Mouse (Mus musculus) adrenal gland, adult 18-20 months (tissue): ENCODE data around the gene Olfr1368. TPM values are rescaled to one million over a fixed set of nuclear protein-coding genes. Genes with fewer than 3 reads are reported as not detected.

Source experiments
- DNase-seq, 2 experiments: peaks; one replicate each; pipeline ENCODE4 v3.0.0; 2021 to 2022; ENCODE audit warnings: low spot score in 2 of 2
- long read RNA-seq, 2 experiments: library from polyadenylated mRNA; stranded (forward); transcript quantifications; one replicate each; pipeline ENCODE4 v2.0.0; 2021
- total RNA-seq, 2 experiments: library from RNA; stranded (reverse); gene quantifications; 1 replicate in 1 of 2; 2 replicates in 1 of 2; pipeline ENCODE4 v1.2.3; 2021

Gene Olfr1368
- total RNA-seq: not detected
- long read RNA-seq, experiment 1: 0 reads
- long read RNA-seq, experiment 2: 0 reads

DNA sequence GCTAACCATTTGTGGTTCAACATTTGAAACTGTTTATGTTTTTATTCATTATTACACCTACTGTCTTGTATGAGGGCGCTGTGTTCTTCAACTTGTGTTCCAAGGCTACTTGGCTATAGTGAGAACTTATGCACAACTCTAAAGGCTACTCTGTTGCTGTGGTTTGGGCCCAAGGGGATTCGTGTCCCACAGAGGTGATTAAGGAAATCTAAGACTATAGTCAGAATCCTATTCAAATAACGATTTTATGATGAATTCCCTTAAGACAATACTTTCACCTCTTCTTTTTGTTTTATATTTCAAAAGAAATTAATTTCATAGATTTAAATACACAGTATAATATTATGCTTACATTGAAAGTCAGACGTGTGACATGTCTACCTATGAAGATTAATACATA lies at the start of gene Olfr1368:
Gene Olfr1368, minus strand, starts transcription at position 101 of the 400 bp plus-strand sequence.
- no peak for DNase-seq

DNA sequence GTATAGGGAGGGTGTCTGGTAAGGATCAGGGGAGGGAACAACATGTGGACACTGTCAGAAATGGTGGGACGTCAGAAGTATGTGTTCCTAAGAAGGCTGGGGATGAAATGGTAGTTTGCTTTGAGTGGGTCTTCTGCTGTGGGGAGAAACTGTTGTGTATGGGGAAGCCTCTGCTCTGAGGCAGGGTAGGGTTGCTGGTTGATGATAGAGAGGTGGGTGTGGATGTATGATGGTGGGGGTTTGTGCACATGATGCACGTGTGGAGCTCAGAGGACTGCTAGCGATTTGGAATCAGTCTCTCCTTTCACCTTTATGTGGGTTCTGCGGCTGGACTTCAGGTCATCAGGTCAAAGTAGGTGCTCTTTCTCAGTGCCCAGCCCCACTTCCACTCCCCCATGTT lies 39.9 kb upstream of the Olfr1368 start:
- DNase-seq: no peak

DNA sequence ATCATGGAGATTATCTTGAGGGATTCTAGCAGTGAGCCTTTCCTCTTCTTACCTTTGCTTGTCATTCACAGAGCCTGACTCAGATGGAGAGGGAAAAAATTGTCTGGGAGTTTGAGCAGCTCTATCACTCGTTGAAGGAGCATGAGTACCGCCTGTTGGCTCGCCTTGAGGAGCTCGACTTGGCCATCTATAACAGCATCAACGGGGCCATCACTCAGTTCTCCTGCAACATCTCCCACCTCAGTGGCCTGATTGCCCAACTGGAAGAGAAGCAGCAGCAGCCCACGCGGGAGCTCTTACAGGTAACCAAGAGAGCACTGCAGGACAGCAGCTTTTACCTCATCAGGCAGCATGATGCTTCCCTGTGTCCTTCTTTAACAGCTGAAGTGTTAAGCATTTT lies 38.0 kb upstream of the Olfr1368 start:
- no peak for DNase-seq

DNA sequence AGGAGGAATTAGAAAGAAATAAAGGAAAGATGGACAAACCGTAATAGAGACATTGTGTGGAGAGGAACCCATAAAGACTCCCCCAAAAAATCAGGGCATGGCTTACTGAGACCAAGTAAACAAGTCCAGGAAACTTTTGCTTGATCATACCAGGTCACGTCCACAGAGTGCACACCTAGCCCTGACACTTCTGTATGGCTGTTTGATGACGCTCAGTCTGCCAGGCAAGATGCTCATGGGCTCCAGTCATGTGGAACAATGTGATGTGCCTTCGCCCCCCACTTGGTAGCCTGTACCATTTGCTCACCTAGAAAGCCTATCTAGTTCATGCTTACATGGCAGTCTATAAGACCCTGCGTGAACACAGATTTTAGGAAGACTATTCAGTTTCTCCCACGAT lies 37.4 kb upstream of the Olfr1368 start:
- no peak for DNase-seq

DNA sequence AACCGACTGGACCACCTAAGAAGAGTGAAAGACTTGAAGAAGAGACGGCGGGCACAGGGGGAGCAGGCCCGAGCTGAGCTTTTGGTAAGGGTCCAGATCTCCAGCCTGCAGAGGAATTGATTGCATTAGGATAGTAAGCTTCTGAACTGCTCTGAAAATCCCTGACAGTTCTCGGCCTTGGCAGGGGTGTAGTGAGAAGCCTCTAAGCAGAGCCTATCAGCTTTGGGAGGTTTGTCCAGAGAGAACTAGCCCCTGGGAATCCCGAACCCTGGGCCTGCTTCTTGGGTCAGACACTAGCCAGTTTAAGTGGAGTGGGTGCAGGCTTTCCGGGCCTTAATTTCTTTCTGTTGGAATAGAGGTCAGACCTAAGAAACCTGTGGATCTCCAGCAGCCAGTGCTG lies 36.3 kb upstream of the Olfr1368 start:
- no peak for DNase-seq

DNA sequence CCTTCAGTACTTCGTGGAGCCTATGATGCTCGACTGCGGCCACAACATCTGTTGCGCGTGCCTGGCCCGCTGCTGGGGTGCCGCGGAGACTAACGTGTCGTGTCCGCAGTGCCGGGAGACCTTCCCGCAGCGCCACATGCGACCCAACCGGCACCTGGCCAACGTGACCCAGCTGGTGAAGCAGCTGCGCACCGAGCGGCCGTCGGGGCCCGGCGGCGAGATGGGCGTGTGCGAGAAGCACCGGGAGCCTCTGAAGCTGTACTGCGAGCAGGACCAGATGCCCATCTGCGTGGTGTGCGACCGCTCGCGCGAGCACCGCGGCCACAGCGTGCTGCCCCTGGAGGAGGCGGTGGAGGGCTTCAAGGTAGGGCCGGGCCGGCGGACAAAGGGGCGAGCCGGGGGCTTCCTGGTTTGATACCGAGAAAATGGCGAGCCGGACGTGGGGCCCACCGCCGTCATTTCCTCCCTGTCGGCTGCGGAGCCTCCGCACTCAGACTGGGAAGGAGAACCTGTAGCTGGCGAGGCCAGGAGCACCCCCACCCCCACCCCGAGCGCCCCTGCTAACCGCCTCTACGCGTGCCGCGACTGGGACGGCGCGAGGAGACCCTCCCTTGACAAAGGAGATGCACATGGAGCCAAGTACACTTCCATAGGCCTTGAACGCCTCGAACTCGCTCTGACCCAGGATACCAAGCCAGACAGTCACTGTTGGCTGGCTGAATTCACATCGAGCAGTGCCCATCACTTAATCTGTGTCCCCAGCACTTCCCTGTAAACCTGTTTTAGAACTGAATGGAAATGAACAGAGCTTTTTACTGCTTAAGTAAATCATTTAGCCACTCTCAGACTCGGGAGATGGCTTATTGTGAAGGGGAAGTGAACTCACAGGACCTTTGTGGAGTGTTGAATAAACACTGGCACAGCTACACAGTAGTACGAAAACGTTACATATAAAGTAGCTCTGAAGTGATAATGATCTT lies 35.2 kb upstream of the Olfr1368 start:
- DNase-seq: peak in 1 of 2 experiments; percentile 58

DNA sequence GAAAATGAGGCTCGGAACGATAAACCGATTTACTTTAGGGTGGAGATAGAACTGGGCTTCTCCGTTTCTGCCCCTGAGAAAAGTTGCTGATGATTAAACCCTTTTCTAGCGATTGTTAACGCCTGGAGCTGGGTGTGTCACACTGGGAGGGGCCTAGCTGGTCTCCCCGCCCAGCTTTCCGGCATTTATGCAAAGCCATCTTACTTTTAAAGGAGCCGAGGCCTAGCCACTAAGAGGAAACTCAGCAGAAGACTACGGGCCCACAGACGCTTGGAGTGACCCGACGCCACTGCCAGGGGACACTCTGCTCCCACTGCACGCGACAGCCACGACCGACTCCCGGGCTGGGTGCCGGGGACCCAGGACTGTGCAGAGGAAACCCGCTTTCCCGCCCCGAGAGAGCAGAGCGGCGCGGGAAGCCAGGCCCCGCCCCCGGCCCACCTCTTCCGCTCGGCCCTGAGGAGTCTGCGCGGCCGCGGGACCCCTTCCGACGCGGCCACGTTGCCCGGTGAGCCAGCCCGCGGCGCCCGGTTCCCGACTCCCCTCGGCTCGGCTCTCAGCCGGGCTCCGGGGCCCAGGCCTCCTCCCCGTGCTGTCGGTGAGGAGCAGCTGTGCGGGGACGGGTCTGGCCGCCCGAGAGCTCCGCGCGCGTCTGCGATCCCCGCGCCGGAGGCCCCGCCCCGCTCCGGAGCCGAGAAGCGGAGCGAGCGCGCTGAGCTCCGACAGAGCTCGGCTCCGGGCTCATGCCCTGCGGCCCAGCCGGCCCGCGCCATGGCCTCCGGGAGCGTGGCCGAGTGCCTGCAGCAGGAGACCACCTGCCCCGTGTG lies 34.3 kb upstream of the Olfr1368 start:
- DNase-seq: peak; percentile 75 to 80

DNA sequence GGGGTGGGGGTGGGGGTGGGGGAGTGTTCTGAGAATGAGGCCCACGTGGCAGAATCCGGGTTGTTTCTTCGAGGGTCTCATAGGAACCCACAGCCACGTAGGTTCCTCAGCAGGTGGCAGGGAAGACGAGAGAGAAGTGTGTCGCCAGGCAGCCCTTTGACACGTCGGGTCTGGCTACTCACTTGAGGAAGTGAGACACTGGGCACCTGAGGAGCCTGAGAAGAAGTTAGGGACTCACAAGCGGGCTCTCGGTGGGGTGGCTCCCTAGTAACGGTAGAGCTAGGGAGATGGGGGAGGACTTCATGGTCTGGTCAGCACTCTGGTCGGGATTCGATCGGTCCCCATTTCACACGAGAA lies 33.7 kb upstream of the Olfr1368 start, which contains the start of gene Trim27:
Gene Trim27, plus strand, starts transcription at position 79 of the 357 bp plus-strand sequence.
- peak in 1 of 2 experiments; percentile 36 for DNase-seq

DNA sequence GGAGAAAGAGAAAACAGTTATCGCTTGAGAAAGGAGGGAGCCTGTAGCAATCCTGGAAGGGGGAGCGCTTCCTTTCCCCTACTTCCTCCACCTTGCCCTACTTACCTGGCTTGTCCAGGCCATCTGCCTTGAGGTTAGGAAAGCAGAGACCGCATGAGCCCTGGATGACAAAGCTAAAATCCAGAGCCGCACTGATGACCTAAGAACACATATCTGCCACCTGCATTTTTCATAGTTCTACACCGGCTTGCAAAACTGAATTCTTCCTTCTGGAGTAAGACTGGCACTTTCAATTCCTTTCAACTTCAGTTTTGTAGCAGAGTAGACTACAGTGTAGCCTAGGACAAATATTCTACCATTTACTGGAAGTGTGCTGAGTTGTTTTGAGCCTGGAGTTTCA lies 32.7 kb upstream of the Olfr1368 start:
- no peak for DNase-seq

DNA sequence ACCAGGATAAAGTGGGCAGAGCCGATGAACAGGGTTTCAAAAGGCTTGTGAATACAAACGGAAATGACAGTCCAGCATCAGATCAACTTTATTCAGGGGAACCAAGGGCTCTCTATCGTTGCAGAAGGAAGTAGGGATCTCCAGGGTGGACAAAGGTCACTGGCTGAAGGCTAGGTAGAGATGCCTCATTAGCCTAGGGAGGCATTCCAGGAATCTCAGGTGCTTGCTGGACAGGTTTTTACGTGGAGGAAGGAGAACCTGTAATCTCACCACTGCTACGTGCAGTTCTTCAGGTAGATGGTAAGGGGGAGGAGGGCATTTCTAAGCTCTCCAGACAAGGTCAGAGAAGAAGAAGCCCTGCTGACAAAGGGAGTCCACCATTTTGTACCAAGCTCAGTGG lies 32.0 kb upstream of the Olfr1368 start:
- DNase-seq: no peak

DNA sequence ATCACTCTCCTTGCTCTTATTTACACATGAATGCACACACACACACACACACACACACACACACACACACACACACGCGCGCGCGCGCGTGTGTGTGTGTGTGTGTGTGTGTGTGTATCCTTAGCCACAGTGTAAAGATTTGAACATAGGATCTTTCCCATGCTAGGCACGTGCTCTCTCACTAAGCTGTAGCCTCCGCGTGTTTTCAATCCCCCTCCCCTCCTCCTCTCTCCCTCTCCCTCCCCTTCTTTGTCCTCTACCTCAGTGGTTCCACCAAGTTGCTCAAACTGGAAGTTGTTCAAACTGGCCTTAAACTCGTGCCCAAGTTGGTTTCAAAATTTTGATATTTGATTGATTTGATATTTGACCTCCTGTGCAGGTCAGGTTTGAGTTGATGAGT lies 31.1 kb upstream of the Olfr1368 start:
- no peak for DNase-seq

DNA sequence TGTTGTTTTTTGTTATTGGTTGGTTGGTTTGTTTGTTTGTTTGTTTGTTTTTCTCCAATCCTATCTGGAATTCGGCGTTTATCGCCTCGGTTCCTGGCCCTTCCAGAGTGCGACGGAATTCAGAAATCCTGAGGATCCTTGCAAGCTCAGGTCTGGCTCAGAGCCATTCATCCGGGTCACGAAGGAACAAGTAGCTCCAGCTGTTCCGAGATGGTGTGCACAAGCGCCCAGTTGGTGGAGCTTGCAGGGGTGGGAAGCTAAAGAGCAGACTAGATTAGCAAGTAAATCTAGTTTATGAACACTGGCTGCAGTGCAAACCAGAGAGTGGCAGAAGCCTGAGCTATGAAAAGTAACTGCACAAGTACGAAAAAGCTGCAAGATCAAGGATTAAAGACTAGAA lies 27.4 kb upstream of the Olfr1368 start:
- DNase-seq: peak; percentile 71 to 82

DNA sequence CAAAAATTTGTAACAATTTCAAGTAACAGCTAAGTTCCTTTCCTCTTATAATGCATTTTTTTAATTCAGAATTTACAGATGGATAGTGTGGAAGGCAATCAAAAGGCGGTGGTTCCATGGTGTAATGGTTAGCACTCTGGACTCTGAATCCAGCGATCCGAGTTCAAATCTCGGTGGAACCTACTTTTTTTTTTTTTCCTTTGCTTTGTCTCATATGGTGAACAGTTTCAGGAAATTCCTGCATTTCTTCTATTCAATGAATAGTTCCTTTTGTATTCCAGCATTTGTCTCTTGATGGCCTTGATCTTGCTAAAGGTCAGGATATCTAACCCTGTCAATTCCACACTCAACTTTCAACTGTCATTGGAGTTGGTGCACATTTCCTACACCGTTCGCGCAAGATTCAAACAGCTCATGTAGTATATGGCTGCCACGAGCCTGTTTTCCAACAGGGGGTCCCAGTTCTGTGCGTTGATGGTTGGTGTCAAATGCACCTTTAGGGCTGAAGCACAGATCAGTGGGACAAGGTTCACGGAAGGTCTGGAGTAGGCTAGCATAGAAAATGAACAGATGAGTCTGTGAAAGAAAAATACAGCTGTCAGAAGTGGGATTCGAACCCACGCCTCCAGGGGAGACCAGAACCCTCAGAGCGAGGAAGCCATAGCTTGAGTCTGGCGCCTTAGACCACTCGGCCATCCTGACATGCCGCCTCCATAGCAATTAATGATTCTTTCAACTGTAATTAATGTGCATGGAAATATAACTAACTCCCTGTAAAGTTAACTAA lies 26.8 kb upstream of the Olfr1368 start:
- peak; percentile 65 to 70 for DNase-seq

DNA sequence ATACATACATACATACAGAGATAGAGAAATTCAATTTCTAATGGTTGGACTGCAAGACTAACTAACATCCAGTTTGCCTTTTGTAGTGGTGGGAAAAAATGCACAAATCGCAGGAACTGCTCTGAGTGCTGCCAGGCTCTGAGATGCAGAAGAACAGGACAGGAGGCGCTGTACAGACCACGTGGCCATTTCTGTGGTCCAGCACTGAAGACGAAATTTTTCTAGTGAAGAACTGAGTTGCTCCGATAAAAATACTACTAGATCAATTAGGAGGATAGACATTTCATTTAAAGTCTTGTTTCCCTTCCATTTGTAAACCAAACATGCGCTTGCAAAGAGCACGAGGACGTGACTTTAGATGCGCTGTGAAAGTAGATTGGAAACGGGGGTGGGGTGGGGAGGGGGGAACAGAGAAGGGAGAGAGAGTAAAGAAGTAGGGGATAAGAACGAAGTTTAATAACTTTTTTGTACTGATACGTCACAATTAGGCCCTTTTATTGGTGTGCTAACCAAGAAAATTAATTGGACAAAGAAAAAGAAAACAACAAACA lies 26.0 kb upstream of the Olfr1368 start:
- DNase-seq: no peak

DNA sequence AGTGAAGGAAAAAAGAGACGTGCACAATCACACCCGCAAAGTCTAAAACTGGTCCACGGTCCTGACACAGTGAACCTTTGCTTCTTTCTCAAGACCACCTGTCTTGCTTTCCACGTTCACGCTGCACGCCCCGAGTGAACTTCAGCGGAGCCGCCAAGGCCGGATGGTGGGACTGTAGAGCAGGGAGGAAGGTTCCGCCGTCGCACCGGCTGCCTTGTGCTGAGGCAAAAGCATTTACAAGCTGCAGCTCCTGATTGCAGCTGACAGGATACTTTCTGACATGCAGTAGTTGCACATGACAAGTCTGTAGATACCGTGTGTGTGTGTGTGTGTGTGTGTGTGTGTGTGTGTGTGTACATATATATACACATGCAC lies 25.5 kb upstream of the Olfr1368 start:
- no peak for DNase-seq

DNA sequence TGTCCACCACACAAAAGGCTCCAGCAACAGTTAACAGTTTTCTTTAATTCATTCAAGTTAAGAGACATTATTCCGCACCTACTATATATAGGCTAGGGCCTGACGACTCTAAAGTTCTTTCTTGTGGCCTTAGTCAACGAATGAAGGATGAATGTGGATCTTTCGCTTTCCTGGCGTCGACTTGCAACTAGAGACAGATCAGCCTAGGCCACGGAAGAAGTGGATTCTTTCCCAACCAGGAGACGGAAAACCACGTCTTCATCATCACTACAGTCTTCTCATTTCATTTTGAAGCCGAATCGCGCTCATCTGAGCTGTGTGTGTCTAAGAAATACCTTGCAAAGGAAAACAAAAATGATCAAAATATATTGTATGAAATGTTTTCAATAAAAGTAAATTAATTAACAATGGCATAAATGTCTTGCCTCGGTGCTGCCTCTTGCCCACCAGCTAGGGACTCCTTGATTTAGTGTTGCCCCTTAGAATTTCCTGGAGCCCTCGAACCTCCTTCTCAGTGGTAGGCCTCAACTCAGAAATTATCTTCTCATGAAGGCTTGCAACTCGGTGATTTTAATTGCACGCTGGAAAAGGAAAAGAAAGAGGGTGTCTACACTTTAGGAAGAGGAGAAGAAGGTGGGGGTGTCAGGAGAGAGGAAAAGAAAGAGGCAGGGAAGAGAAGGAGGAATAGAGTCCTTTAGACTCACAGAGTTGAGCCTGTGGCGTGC lies 24.9 kb upstream of the Olfr1368 start:
- no peak for DNase-seq

DNA sequence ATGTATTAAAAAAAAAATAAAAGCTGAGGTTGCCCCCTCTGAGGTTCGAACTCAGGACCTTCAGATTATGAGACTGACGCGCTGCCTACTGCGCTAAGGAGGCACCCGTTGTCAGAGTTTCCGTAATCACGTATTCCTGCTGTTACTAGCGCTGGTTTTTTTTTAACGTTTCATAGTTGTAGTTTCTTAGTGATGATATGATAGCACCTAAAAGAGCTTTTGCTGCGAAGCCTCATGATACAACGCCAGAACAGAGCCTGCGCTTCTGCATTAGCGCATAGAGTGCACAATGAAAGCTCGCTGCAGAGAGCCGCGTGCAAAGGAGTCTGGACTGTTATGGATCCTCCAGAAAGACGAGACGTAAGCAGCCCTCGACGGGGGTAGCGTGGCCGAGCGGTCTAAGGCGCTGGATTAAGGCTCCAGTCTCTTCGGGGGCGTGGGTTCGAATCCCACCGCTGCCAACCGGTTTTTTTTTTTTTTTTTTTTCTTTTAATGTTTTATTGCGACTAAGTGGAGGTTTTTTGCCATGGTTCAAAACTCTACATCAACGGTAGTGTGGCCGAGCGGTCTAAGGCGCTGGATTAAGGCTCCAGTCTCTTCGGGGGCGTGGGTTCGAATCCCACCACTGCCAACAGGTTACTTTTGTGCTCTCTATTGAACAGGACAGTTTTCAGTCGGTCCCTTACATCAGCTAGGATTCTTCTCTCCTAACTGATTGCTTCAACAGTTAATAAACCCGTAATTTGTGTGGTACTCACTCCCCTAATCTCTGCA lies 24.2 kb upstream of the Olfr1368 start:
- DNase-seq: peak; percentile 74 to 82

DNA sequence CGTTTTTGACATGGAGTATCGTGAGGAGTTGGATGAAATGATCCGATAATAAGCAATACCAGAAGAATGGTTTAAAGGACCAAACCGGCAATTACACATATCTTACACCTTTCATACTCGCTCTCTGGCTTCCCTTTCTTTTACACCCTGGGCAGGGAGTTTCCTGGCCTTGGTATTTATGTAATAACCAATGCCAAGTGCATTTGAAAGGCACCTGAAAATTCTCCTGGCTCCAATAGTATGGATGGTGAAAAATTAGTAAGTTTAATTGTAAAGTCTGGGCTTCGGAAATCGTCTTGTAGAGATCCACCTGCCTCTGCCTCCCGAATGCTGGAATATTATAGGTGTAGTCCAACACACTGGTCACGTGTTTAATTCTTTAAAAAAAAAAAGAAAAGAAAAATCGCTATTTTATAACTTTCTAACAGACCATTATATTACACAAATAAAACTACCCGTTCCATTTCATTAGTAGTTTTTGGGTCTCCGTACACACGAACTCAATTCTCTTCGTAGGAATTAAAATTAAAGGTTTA lies 23.5 kb upstream of the Olfr1368 start:
- DNase-seq: no peak
